ENCODE assay signal across 21 mouse cellular contexts in genomic region chr2:163711368-163711868, GRCm38 (mm10). TPM values are rescaled to one million over a fixed set of nuclear protein-coding genes. Genes with fewer than 3 reads are reported as not detected.
A peak's percentile ranks its signal among the peaks of the same experiment; 100 is the strongest.
DNase-seq lines count a peak whose midpoint lies in the region; ATAC-seq and TF ChIP-seq lines count a peak whose summit lies in the region.
"Had no signal": no experiment of that assay in that cellular context is flagged by ENCODE, and none has a peak within 500 bp of the region (broad histone marks: within the 10 kb centered on the region; RNA-seq: fewer than 3 reads in every experiment).

No protein-coding gene starts in this region.

- no peak for DNase-seq in heart, postnatal 10 days
- no peak for DNase-seq in layer of hippocampus, adult 2 months (ENCODE audit: low spot score in 2 of 2)
- no peak for DNase-seq in layer of hippocampus, adult 9-11 months
- no peak for DNase-seq in lung, postnatal 36 days
- DNase-seq: adrenal gland, adult 8-10 months; cerebellum, adult 11 months; cerebellum, postnatal 10 days; gastrocnemius, postnatal 10 days; kidney, adult 8-10 months; spleen, adult 18-20 months had no signal

- no peaks in the 10 kb centered on the region for H3K27me3 ChIP-seq in heart, embryonic 12.5 days (replicated peaks)
- H3K27me3 ChIP-seq: embryonic facial prominence, embryonic 15.5 days; limb, embryonic 13.5 days; midbrain, embryonic 12.5 days; Patski; stomach, embryonic 15.5 days had no signal

- no peak for ATAC-seq in heart, embryonic 12.5 days (ENCODE audit: insufficient number of reproducible peaks, low FRiP score)
- no peak for ATAC-seq in erythroid progenitor cell, adult 5-6 weeks (replicated peaks; ENCODE audit: low FRiP score, poor library complexity, severe bottlenecking)
- ATAC-seq: Patski had no signal

- H3K4me2 ChIP-seq in heart, embryonic 12.5 days: no peak overlapping the region
- H3K4me2 ChIP-seq: embryonic facial prominence, embryonic 15.5 days; limb, embryonic 13.5 days; midbrain, embryonic 12.5 days; stomach, embryonic 15.5 days had no signal

- no peak overlapping the region for H3K4me3 ChIP-seq in heart, embryonic 12.5 days
- H3K4me3 ChIP-seq in layer of hippocampus, adult 2 months: no peak overlapping the region
- H3K4me3 ChIP-seq in bone marrow macrophage, adult 2 months (ENCODE audit: insufficient read depth, low read length): no peak overlapping the region
- no peak overlapping the region for H3K4me3 ChIP-seq in cortical plate, adult 2 months (ENCODE audit: insufficient read depth, low read length)
- H3K4me3 ChIP-seq: embryonic facial prominence, embryonic 15.5 days; forebrain, embryonic 10.5 days; limb, embryonic 13.5 days; midbrain, embryonic 12.5 days; stomach, embryonic 15.5 days had no signal

- TF ChIP-seq POLR2A in bone marrow macrophage, adult 2 months (IDR thresholded peaks at IDR 0.05; ENCODE audit: borderline replicate concordance, low read depth, low read length): no peak
- TF ChIP-seq POLR2A in cortical plate, adult 2 months (IDR thresholded peaks at IDR 0.05; ENCODE audit: extremely low read depth, insufficient read depth, low read length): no peak

- H3K36me3 ChIP-seq in heart, embryonic 12.5 days: no peaks in the 10 kb centered on the region
- H3K36me3 ChIP-seq: embryonic facial prominence, embryonic 15.5 days; limb, embryonic 13.5 days; midbrain, embryonic 12.5 days; stomach, embryonic 15.5 days had no signal

- WGBS in heart, embryonic 12.5 days: 78% methylated on average over 8 of the region's 8 CpGs

- intact Hi-C loops in heart, postnatal 10 days (cut with DNase I): loop anchor here (2.0 kb wide), 1 partner anchor 15 kb away; no protein-coding TSS in a partner anchor

- H3K9ac ChIP-seq in heart, embryonic 12.5 days: no peak overlapping the region
- H3K9ac ChIP-seq: embryonic facial prominence, embryonic 15.5 days; limb, embryonic 13.5 days; liver, embryonic 14.5 days; midbrain, embryonic 12.5 days; stomach, embryonic 15.5 days had no signal

- H3K27ac ChIP-seq in heart, embryonic 12.5 days (ENCODE audit: poor library complexity, severe bottlenecking): peak overlapping the region; percentile 62
- H3K27ac ChIP-seq in layer of hippocampus, adult 2 months: peak overlapping the region; percentile 82
- peak overlapping the region; percentile 91 for H3K27ac ChIP-seq in bone marrow macrophage, adult 2 months (ENCODE audit: insufficient read depth, low read depth, low read length)
- H3K27ac ChIP-seq in cortical plate, adult 2 months (ENCODE audit: insufficient read depth, low read length): 0 out of 2 replicates have a peak overlapping the region, but pooled peaks have one; percentile 21
- H3K27ac ChIP-seq: embryonic facial prominence, embryonic 15.5 days; forebrain, embryonic 10.5 days; limb, embryonic 13.5 days; liver, embryonic 14.5 days; midbrain, embryonic 12.5 days; stomach, embryonic 15.5 days had no signal

- H3K4me1 ChIP-seq in heart, embryonic 12.5 days (replicated peaks): peaks cover 62% of the 10 kb centered on the region
- peaks cover 75% of the 10 kb centered on the region for H3K4me1 ChIP-seq in bone marrow macrophage, adult 2 months (ENCODE audit: control insufficient read depth, insufficient read depth, low read length)
- H3K4me1 ChIP-seq in cortical plate, adult 2 months (ENCODE audit: control insufficient read depth, insufficient read depth, low read length): peaks cover 12% of the 10 kb centered on the region
- H3K4me1 ChIP-seq: stomach, embryonic 15.5 days had no signal

- no peak for TF ChIP-seq CTCF in layer of hippocampus, adult 2 months (conservative IDR thresholded peaks at IDR 0.05)
- TF ChIP-seq CTCF in bone marrow macrophage, adult 2 months (IDR thresholded peaks at IDR 0.05; ENCODE audit: low read depth, low read length): no peak
- no peak for TF ChIP-seq CTCF in cortical plate, adult 2 months (IDR thresholded peaks at IDR 0.05; ENCODE audit: extremely low read depth, insufficient read depth, low read length)

- no peaks in the 10 kb centered on the region for H3K9me3 ChIP-seq in heart, embryonic 12.5 days (replicated peaks)
- H3K9me3 ChIP-seq: embryonic facial prominence, embryonic 15.5 days; forebrain, embryonic 10.5 days; limb, embryonic 13.5 days; midbrain, embryonic 12.5 days; stomach, embryonic 15.5 days had no signal

RNA-seq across cellular contexts. Expression of gene Ada, which starts 38.6 kb away (rescaled TPM):
- polyA plus RNA-seq in heart, embryonic 12.5 days (2016; fragmentation: Nextera tagmentation; extraction: Ambion mirVana): 3.6 and 3.7 TPM in 2 replicates
- total RNA-seq in heart, postnatal 10 days (2021): 1 to 10 TPM; 1.6 to 1.7 TPM
- 1 to 10 TPM; 1.1 to 1.9 TPM for total RNA-seq in layer of hippocampus, adult 2 months (2021)
- polyA plus RNA-seq in bone marrow macrophage, adult 2 months (2012; ENCODE audit: insufficient read depth, insufficient read length, missing spikeins): 3.3 and 5.3 TPM in 2 replicates
- polyA plus RNA-seq in cortical plate, adult 2 months (2012; rRNA removed): 0.69 and 0.74 TPM in 2 replicates
- 6.3 and 9.4 TPM in 2 replicates for total RNA-seq in erythroid progenitor cell, adult 5-6 weeks (2015; ENCODE audit: low replicate concordance)
- total RNA-seq in erythroid progenitor cell, adult 5-6 weeks (2017; ENCODE audit: low replicate concordance): 0.98 and 4.9 TPM in 2 replicates

RNA-seq across cellular contexts. Expression of gene Pkig, which starts 53.2 kb away (rescaled TPM):
- polyA plus RNA-seq in heart, embryonic 12.5 days (2016; fragmentation: Nextera tagmentation; extraction: Ambion mirVana): 233 and 241 TPM in 2 replicates
- total RNA-seq in heart, postnatal 10 days (2021): 100 to 1,000 TPM; 177 to 195 TPM
- 10 to 100 TPM; 93.7 to 93.9 TPM for total RNA-seq in layer of hippocampus, adult 2 months (2021)
- polyA plus RNA-seq in bone marrow macrophage, adult 2 months (2012; ENCODE audit: insufficient read depth, insufficient read length, missing spikeins): 83.8 and 87.8 TPM in 2 replicates
- polyA plus RNA-seq in cortical plate, adult 2 months (2012; rRNA removed): 143 and 146 TPM in 2 replicates
- 93.5 and 103 TPM in 2 replicates for total RNA-seq in erythroid progenitor cell, adult 5-6 weeks (2015; ENCODE audit: low replicate concordance)
- 86.6 and 90.7 TPM in 2 replicates for total RNA-seq in erythroid progenitor cell, adult 5-6 weeks (2017; ENCODE audit: low replicate concordance)

Comparison
In these comparisons a context has a peak if more than half of its experiments do, and no peak if none do; other contexts are left out.
1. H3K27ac ChIP-seq: peak in every context shown above with its lines; median percentile 91 in bone marrow macrophage, adult 2 months; 82 in layer of hippocampus, adult 2 months; 62 in heart, embryonic 12.5 days; 21 in cortical plate, adult 2 months.